Mouse (Mus musculus): ENCODE data around the gene Pld1. TPM values are rescaled to one million over a fixed set of nuclear protein-coding genes. Genes with fewer than 3 reads are reported as not detected.

Gene Pld1
- polyA plus RNA-seq, 1 experiment from 2014 or later, result 3.8 TPM

GRCm38 (mm10) chr3:28017002-28017401, 78.5 kb downstream of the Pld1 start:
- no peak overlapping the region for H3K4me2 ChIP-seq
- 96% methylated on average over 2 of the region's 2 CpGs for WGBS
- H3K27me3 ChIP-seq (replicated peaks), result no peaks in the 10 kb centered on the region
- no peaks in the 10 kb centered on the region for H3K9me3 ChIP-seq
- H3K36me3 ChIP-seq (replicated peaks), result no peaks in the 10 kb centered on the region
- 0 out of 2 replicates have a peak, but pooled peaks cover 3% of the 10 kb centered on the region for H3K4me1 ChIP-seq
- no peak overlapping the region for H3K9ac ChIP-seq
- no peak overlapping the region for H3K27ac ChIP-seq
- no peak for ATAC-seq (replicated peaks)
- H3K4me3 ChIP-seq, result no peak overlapping the region

GRCm38 (mm10) chr3:28019727-28020126, 81.2 kb downstream of the Pld1 start:
- Histone ChIP-seq H3K4me1 (no peaks in the 10 kb centered on the region), H3K27ac (no peak overlapping the region), H3K4me3 (no peak overlapping the region), H3K9ac (no peak overlapping the region), H3K4me2 (no peak overlapping the region), H3K27me3 (replicated peaks) (no peaks in the 10 kb centered on the region), H3K9me3 (no peaks in the 10 kb centered on the region), H3K36me3 (replicated peaks) (no peaks in the 10 kb centered on the region)
- WGBS, result 75% methylated on average over 4 of the region's 4 CpGs
- ATAC-seq (replicated peaks), result no peak

- Histone ChIP-seq H3K4me1 (no peaks in the 10 kb centered on the region), H3K27me3 (replicated peaks) (no peaks in the 10 kb centered on the region), H3K27ac (no peak overlapping the region), H3K9ac (no peak overlapping the region), H3K36me3 (replicated peaks) (no peaks in the 10 kb centered on the region), H3K4me3 (no peak overlapping the region), H3K4me2 (no peak overlapping the region), H3K9me3 (no peaks in the 10 kb centered on the region)
- WGBS, result 93% methylated on average over 2 of the region's 2 CpGs
- ATAC-seq (replicated peaks), result no peak
Observed at GRCm38 (mm10) chr3:28020404-28020803, 81.9 kb downstream of the Pld1 start.

- H3K4me1 ChIP-seq, result no peaks in the 10 kb centered on the region
- no peak for ATAC-seq (replicated peaks)
- no peak overlapping the region for H3K4me3 ChIP-seq
- H3K9ac ChIP-seq, result no peak overlapping the region
- 80% methylated on average over 5 of the region's 5 CpGs for WGBS
- no peak overlapping the region for H3K27ac ChIP-seq
- H3K4me2 ChIP-seq, result no peak overlapping the region
- no peaks in the 10 kb centered on the region for H3K27me3 ChIP-seq (replicated peaks)
- no peaks in the 10 kb centered on the region for H3K36me3 ChIP-seq (replicated peaks)
- H3K9me3 ChIP-seq, result no peaks in the 10 kb centered on the region
Observed at GRCm38 (mm10) chr3:28022191-28022590, 83.7 kb downstream of the Pld1 start.

- 83% methylated on average over 3 of the region's 3 CpGs for WGBS
Observed at GRCm38 (mm10) chr3:28026876-28027275, 88.4 kb downstream of the Pld1 start.

GRCm38 (mm10) chr3:28028456-28028855, 90.0 kb downstream of the Pld1 start:
- Histone ChIP-seq H3K36me3 (replicated peaks) (no peaks in the 10 kb centered on the region), H3K4me2 (no peak overlapping the region), H3K4me1 (peaks cover 5% of the 10 kb centered on the region), H3K27me3 (replicated peaks) (no peaks in the 10 kb centered on the region), H3K27ac (no peak overlapping the region), H3K9me3 (no peaks in the 10 kb centered on the region), H3K4me3 (no peak overlapping the region), H3K9ac (no peak overlapping the region)
- WGBS, result 87% methylated on average over 10 of the region's 10 CpGs
- ATAC-seq (replicated peaks), result no peak

More at GRCm38 (mm10) chr3:28026876-28027275, 88.4 kb downstream of the Pld1 start:
- Histone ChIP-seq H3K36me3 (replicated peaks) (no peaks in the 10 kb centered on the region), H3K9me3 (no peaks in the 10 kb centered on the region), H3K4me2 (no peak overlapping the region), H3K27ac (no peak overlapping the region), H3K4me1 (peaks cover 5% of the 10 kb centered on the region), H3K27me3 (replicated peaks) (no peaks in the 10 kb centered on the region), H3K9ac (no peak overlapping the region), H3K4me3 (no peak overlapping the region)
- no peak for ATAC-seq (replicated peaks)

- no peaks in the 10 kb centered on the region for H3K36me3 ChIP-seq (replicated peaks)
- no peaks in the 10 kb centered on the region for H3K9me3 ChIP-seq
- peaks cover 5% of the 10 kb centered on the region for H3K4me1 ChIP-seq
- H3K4me3 ChIP-seq, result no peak overlapping the region
- H3K27ac ChIP-seq, result no peak overlapping the region
- H3K27me3 ChIP-seq (replicated peaks), result no peaks in the 10 kb centered on the region
- H3K4me2 ChIP-seq, result no peak overlapping the region
- WGBS, result 92% methylated on average over 5 of the region's 5 CpGs
- no peak for ATAC-seq (replicated peaks)
- H3K9ac ChIP-seq, result no peak overlapping the region
Observed at GRCm38 (mm10) chr3:28030860-28031259, 92.4 kb downstream of the Pld1 start.

GRCm38 (mm10) chr3:28031643-28032243, 93.2 kb downstream of the Pld1 start:
- H3K4me3 ChIP-seq, result no peak overlapping the region
- 32% methylated on average over 7 of the region's 7 CpGs for WGBS
- H3K27me3 ChIP-seq (replicated peaks), result no peaks in the 10 kb centered on the region
- H3K9ac ChIP-seq, result no peak overlapping the region
- H3K4me1 ChIP-seq, result peaks cover 5% of the 10 kb centered on the region
- H3K27ac ChIP-seq, result 0 out of 2 replicates have a peak overlapping the region, but pooled peaks have one; percentile 43
- H3K36me3 ChIP-seq (replicated peaks), result no peaks in the 10 kb centered on the region
- ATAC-seq (replicated peaks), result peak; percentile 46
- no peaks in the 10 kb centered on the region for H3K9me3 ChIP-seq
- no peak overlapping the region for H3K4me2 ChIP-seq

- Histone ChIP-seq H3K36me3 (replicated peaks) (no peaks in the 10 kb centered on the region), H3K27ac (no peak overlapping the region), H3K27me3 (replicated peaks) (no peaks in the 10 kb centered on the region), H3K4me1 (peaks cover 5% of the 10 kb centered on the region), H3K4me2 (no peak overlapping the region), H3K4me3 (no peak overlapping the region), H3K9me3 (no peaks in the 10 kb centered on the region), H3K9ac (no peak overlapping the region)
- ATAC-seq (replicated peaks), result no peak
- 97% methylated on average over 3 of the region's 3 CpGs for WGBS
Observed at GRCm38 (mm10) chr3:28033898-28034297, 95.4 kb downstream of the Pld1 start.

GRCm38 (mm10) chr3:28034707-28035333, 96.3 kb downstream of the Pld1 start:
- 64% methylated on average over 5 of the region's 5 CpGs for WGBS
- H3K4me2 ChIP-seq, result no peak overlapping the region
- H3K4me3 ChIP-seq, result no peak overlapping the region
- H3K4me1 ChIP-seq, result peaks cover 5% of the 10 kb centered on the region
- peak; percentile 45 for ATAC-seq (replicated peaks)
- H3K9me3 ChIP-seq, result no peaks in the 10 kb centered on the region
- H3K36me3 ChIP-seq (replicated peaks), result no peaks in the 10 kb centered on the region
- H3K27me3 ChIP-seq (replicated peaks), result no peaks in the 10 kb centered on the region
- H3K27ac ChIP-seq, result no peak overlapping the region
- H3K9ac ChIP-seq, result no peak overlapping the region

GRCm38 (mm10) chr3:28037320-28037932, 98.9 kb downstream of the Pld1 start:
- no peak overlapping the region for H3K27ac ChIP-seq
- WGBS, result 83% methylated on average over 8 of the region's 8 CpGs
- H3K9ac ChIP-seq, result no peak overlapping the region
- no peaks in the 10 kb centered on the region for H3K4me1 ChIP-seq
- H3K4me3 ChIP-seq, result no peak overlapping the region
- H3K9me3 ChIP-seq, result no peaks in the 10 kb centered on the region
- no peaks in the 10 kb centered on the region for H3K36me3 ChIP-seq (replicated peaks)
- no peaks in the 10 kb centered on the region for H3K27me3 ChIP-seq (replicated peaks)
- no peak for ATAC-seq (replicated peaks)
- H3K4me2 ChIP-seq, result no peak overlapping the region

- H3K4me3 ChIP-seq, result no peak overlapping the region
- no peak for ATAC-seq (replicated peaks)
- no peaks in the 10 kb centered on the region for H3K9me3 ChIP-seq
- WGBS, result 38% methylated on average over 2 of the region's 2 CpGs
- no peak overlapping the region for H3K27ac ChIP-seq
- H3K27me3 ChIP-seq (replicated peaks), result no peaks in the 10 kb centered on the region
- H3K4me1 ChIP-seq, result no peaks in the 10 kb centered on the region
- H3K9ac ChIP-seq, result no peak overlapping the region
- H3K36me3 ChIP-seq (replicated peaks), result no peaks in the 10 kb centered on the region
- H3K4me2 ChIP-seq, result no peak overlapping the region
Observed at GRCm38 (mm10) chr3:28038106-28038505, 99.6 kb downstream of the Pld1 start.

GRCm38 (mm10) chr3:28039760-28040159, 101.3 kb downstream of the Pld1 start:
- Histone ChIP-seq H3K9me3 (no peaks in the 10 kb centered on the region), H3K4me1 (no peaks in the 10 kb centered on the region), H3K9ac (no peak overlapping the region), H3K4me3 (no peak overlapping the region), H3K27me3 (replicated peaks) (no peaks in the 10 kb centered on the region), H3K27ac (no peak overlapping the region), H3K36me3 (replicated peaks) (no peaks in the 10 kb centered on the region), H3K4me2 (no peak overlapping the region)
- no peak for ATAC-seq (replicated peaks)
- WGBS, result 29% methylated on average over 1 of the region's 1 CpGs
